Mouse (Mus musculus) cortical plate, adult 2 months (tissue): ENCODE measurements at regions not wholly inside any gene's neighbourhood (a gene's known extent, or its start where the extent isn't known, plus 50 kb on each side); places are given as distances from the start of the nearest gene placed in this dataset.

Experiments
- CTCF ChIP-seq: fragments of 200-500 bp; IDR thresholded peaks from 2 replicates; pipeline ENCODE4 v1.5.1; 2011; ENCODE audit warnings: mild to moderate bottlenecking, control low read depth, low read length; ENCODE audit not compliant: insufficient read depth; ENCODE audit errors: extremely low read depth
- POLR2A ChIP-seq: fragments of 200-500 bp; IDR thresholded peaks from 2 replicates; pipeline ENCODE4 v1.6.1; 2011; ENCODE audit warnings: mild to moderate bottlenecking, low read length, control low read depth; ENCODE audit not compliant: insufficient read depth; ENCODE audit errors: extremely low read depth

- TF ChIP-seq POLR2A (no peak), CTCF (no peak)
Observed at GRCm38 (mm10) chr7:117099041-117099440, 281.7 kb upstream of the Xylt1 start.
